Mouse (Mus musculus) MEL (cell line): Measurements from ENCODE around the gene Pvr. TPM values are rescaled to one million over a fixed set of nuclear protein-coding genes. Genes with fewer than 3 reads are reported as not detected.

ENCODE experiments used
- DNase-seq: peaks from one replicate; pipeline ENCODE4 v3.0.0; 2011; ENCODE audit warnings: low read depth, low spot score
- H3K27ac ChIP-seq: 2 replicates; pipeline ENCODE4 v1.5.1; 2012; ENCODE audit warnings: low read depth, mild to moderate bottlenecking, control low read depth, low read length, moderate library complexity; ENCODE audit not compliant: control insufficient read depth
- H3K27me3 ChIP-seq, 2 experiments: fragments of 150-350 bp in 1 of 2; sonication (generic) in 1 of 2; 2 replicates each; pipeline ENCODE4 v1.6.1; 2012; ENCODE audit warnings: low read length in 2 of 2, mild to moderate bottlenecking in 2 of 2, improper control_type of control experiment in 1 of 2, moderate library complexity in 1 of 2; ENCODE audit not compliant: insufficient read depth in 2 of 2, control insufficient read depth in 1 of 2
- H3K36me3 ChIP-seq, 2 experiments: 2 replicates each; pipeline ENCODE4 v1.6.1; 2012 to 2014; ENCODE audit warnings: low read length in 2 of 2, improper control_type of control experiment in 1 of 2, inconsistent platforms in 1 of 2, mild to moderate bottlenecking in 1 of 2; ENCODE audit not compliant: insufficient read depth in 2 of 2, control insufficient read depth in 1 of 2
- H3K4me1 ChIP-seq, 2 experiments: fragments of 150-350 bp in 1 of 2; sonication (generic) in 1 of 2; 2 replicates each; pipeline ENCODE4 v1.6.1; 2012; ENCODE audit warnings: low read length in 2 of 2, improper control_type of control experiment in 1 of 2, mild to moderate bottlenecking in 1 of 2; ENCODE audit not compliant: insufficient read depth in 2 of 2, control insufficient read depth in 1 of 2
- H3K4me3 ChIP-seq, 2 experiments: fragments of 150-350 bp in 1 of 2; sonication (generic) in 1 of 2; 2 replicates each; pipeline ENCODE4 v1.5.1; 2012; ENCODE audit warnings: low read depth in 2 of 2, low read length in 2 of 2, mild to moderate bottlenecking in 2 of 2, moderate library complexity in 2 of 2, control low read depth in 1 of 2, improper control_type of control experiment in 1 of 2; ENCODE audit not compliant: control insufficient read depth in 1 of 2, insufficient read depth in 1 of 2
- H3K79me2 ChIP-seq: 2 replicates; pipeline ENCODE4 v1.6.1; 2012; ENCODE audit warnings: mild to moderate bottlenecking, low read length, moderate library complexity; ENCODE audit not compliant: control insufficient read depth, poor library complexity, insufficient read depth
- H3K9ac ChIP-seq: 2 replicates; pipeline ENCODE4 v1.6.1; 2012; ENCODE audit warnings: low read depth, mild to moderate bottlenecking, control low read depth, low read length, moderate library complexity; ENCODE audit not compliant: control insufficient read depth, poor library complexity, severe bottlenecking
- H3K9me3 ChIP-seq: fragments of 150-350 bp; sonication (generic); replicated peaks from 2 replicates; pipeline ENCODE4 v1.6.1; 2012; ENCODE audit warnings: mild to moderate bottlenecking, low read length, improper control_type of control experiment, moderate library complexity; ENCODE audit not compliant: insufficient read depth
- CHD1 ChIP-seq: IDR thresholded peaks from 2 replicates; pipeline ENCODE4 v1.6.1; 2012; ENCODE audit warnings: low read depth, mild to moderate bottlenecking, inconsistent platforms, low read length, improper control_type of control experiment
- CTCF ChIP-seq, 3 experiments: IDR thresholded peaks in 2 of 3; conservative IDR thresholded peaks in 1 of 3; 2 replicates each; pipeline ENCODE4 v1.5.1; 2011 to 2012; ENCODE audit warnings: low read length in 3 of 3, low read depth in 2 of 3, mild to moderate bottlenecking in 2 of 3, improper control_type of control experiment in 1 of 3, inconsistent platforms in 1 of 3, mixed read lengths in 1 of 3, moderate library complexity in 1 of 3; ENCODE audit not compliant: control insufficient read depth in 1 of 3, insufficient read depth in 1 of 3, poor library complexity in 1 of 3, severe bottlenecking in 1 of 3
- E2F4 ChIP-seq: IDR thresholded peaks from 2 replicates; pipeline ENCODE4 v1.6.1; 2011; ENCODE audit warnings: low read depth, low read length, improper control_type of control experiment, borderline replicate concordance
- GABPA ChIP-seq: IDR thresholded peaks from 2 replicates; pipeline ENCODE4 v1.6.1; 2012; ENCODE audit warnings: low read depth, mild to moderate bottlenecking, inconsistent platforms, low read length, improper control_type of control experiment, moderate library complexity
- GATA1 ChIP-seq: IDR thresholded peaks from 2 replicates; pipeline ENCODE4 v1.6.1; 2011; ENCODE audit warnings: low read depth, low read length, improper control_type of control experiment
- HCFC1 ChIP-seq: IDR thresholded peaks from 2 replicates; pipeline ENCODE4 v1.6.1; 2012; ENCODE audit warnings: low read depth, mild to moderate bottlenecking, inconsistent platforms, low read length, improper control_type of control experiment, moderate library complexity
- MAFK ChIP-seq: IDR thresholded peaks from 2 replicates; pipeline ENCODE4 v1.6.1; 2011; ENCODE audit warnings: low read depth, mild to moderate bottlenecking, low read length, improper control_type of control experiment, borderline replicate concordance
- MAX ChIP-seq: IDR thresholded peaks from 2 replicates; pipeline ENCODE4 v1.6.1; 2011; ENCODE audit warnings: low read length, improper control_type of control experiment
- MAZ ChIP-seq: IDR thresholded peaks from 2 replicates; pipeline ENCODE4 v1.6.1; 2012; ENCODE audit warnings: low read depth, mild to moderate bottlenecking, inconsistent platforms, low read length, improper control_type of control experiment
- MXI1 ChIP-seq: IDR thresholded peaks from 2 replicates; pipeline ENCODE4 v1.6.1; 2011; ENCODE audit warnings: mild to moderate bottlenecking, low read depth, low read length, improper control_type of control experiment
- MYC ChIP-seq: IDR thresholded peaks from 2 replicates; pipeline ENCODE4 v1.6.1; 2011; ENCODE audit warnings: low read depth, mild to moderate bottlenecking, low read length, improper control_type of control experiment, moderate library complexity
- NRF1 ChIP-seq: IDR thresholded peaks from 2 replicates; pipeline ENCODE4 v1.6.1; 2014; ENCODE audit warnings: low read depth, mild to moderate bottlenecking, inconsistent platforms, low read length, improper control_type of control experiment, moderate library complexity; ENCODE audit not compliant: poor library complexity, insufficient read depth, severe bottlenecking
- POLR2A ChIP-seq, 2 experiments: IDR thresholded peaks; 2 replicates each; pipeline ENCODE4 v1.6.1; 2011 to 2012; ENCODE audit warnings: low read length in 2 of 2, mild to moderate bottlenecking in 2 of 2, control low read depth in 1 of 2, improper control_type of control experiment in 1 of 2, low read depth in 1 of 2, moderate library complexity in 1 of 2; ENCODE audit not compliant: control insufficient read depth in 1 of 2, insufficient read depth in 1 of 2, poor library complexity in 1 of 2
- POLR2AphosphoS2 ChIP-seq: IDR thresholded peaks from 2 replicates; pipeline ENCODE4 v1.6.1; 2011; ENCODE audit warnings: low read length, improper control_type of control experiment
- RAD21 ChIP-seq: IDR thresholded peaks from 2 replicates; pipeline ENCODE4 v1.6.1; 2011; ENCODE audit warnings: mild to moderate bottlenecking, low read depth, low read length, improper control_type of control experiment
- SIN3A ChIP-seq: IDR thresholded peaks from 2 replicates; pipeline ENCODE4 v1.6.1; 2012; ENCODE audit warnings: low read length, improper control_type of control experiment, inconsistent platforms
- SMC3 ChIP-seq: IDR thresholded peaks from 2 replicates; pipeline ENCODE4 v1.6.1; 2011; ENCODE audit warnings: low read depth, low read length, improper control_type of control experiment
- TAL1 ChIP-seq: IDR thresholded peaks from 2 replicates; pipeline ENCODE4 v1.6.1; 2012; ENCODE audit warnings: mild to moderate bottlenecking, inconsistent platforms, low read length, moderate library complexity, mixed read lengths
- UBTF ChIP-seq: IDR thresholded peaks from 2 replicates; pipeline ENCODE4 v1.6.1; 2012; ENCODE audit warnings: low read depth, mild to moderate bottlenecking, inconsistent platforms, low read length, improper control_type of control experiment, moderate library complexity, borderline replicate concordance; ENCODE audit not compliant: insufficient read depth
- USF1 ChIP-seq: IDR thresholded peaks from 2 replicates; pipeline ENCODE4 v1.6.1; 2014; ENCODE audit warnings: low read depth, mild to moderate bottlenecking, inconsistent platforms, low read length, improper control_type of control experiment, moderate library complexity
- ZC3H11A ChIP-seq: IDR thresholded peaks from 2 replicates; pipeline ENCODE4 v1.6.1; 2012; ENCODE audit warnings: low read depth, mild to moderate bottlenecking, inconsistent platforms, low read length, improper control_type of control experiment
- ZKSCAN1 ChIP-seq: IDR thresholded peaks from 2 replicates; pipeline ENCODE4 v1.6.1; 2012; ENCODE audit warnings: low read depth, mild to moderate bottlenecking, inconsistent platforms, low read length, improper control_type of control experiment, moderate library complexity
- ZMIZ1 ChIP-seq: IDR thresholded peaks from 2 replicates; pipeline ENCODE4 v1.6.1; 2012; ENCODE audit warnings: low read depth, mild to moderate bottlenecking, inconsistent platforms, low read length, improper control_type of control experiment, moderate library complexity
- polyA plus RNA-seq, 2 experiments: library from polyadenylated mRNA; stranded (reverse) in 1 of 2; unstranded in 1 of 2; fragments of >175 nt in 1 of 2; fragments of >200 nt in 1 of 2; gene quantifications; 2 replicates each; pipeline versions ENCODE4 v1.2.1 to v1.2.4; 2012; ENCODE audit warnings: low replicate concordance in 2 of 2, low read depth in 1 of 2; ENCODE audit not compliant: insufficient read length in 2 of 2, insufficient read depth in 1 of 2, missing spikeins in 1 of 2
- total RNA-seq: library from RNA; depleted of rRNA; stranded (reverse); fragments of 300-350 nt; gene quantifications from 2 replicates; pipeline ENCODE4 v1.2.3, GENCODE M21; 2012

The Pvr gene
- total and polyA plus RNA-seq, 3 experiments = not detected

DNA sequence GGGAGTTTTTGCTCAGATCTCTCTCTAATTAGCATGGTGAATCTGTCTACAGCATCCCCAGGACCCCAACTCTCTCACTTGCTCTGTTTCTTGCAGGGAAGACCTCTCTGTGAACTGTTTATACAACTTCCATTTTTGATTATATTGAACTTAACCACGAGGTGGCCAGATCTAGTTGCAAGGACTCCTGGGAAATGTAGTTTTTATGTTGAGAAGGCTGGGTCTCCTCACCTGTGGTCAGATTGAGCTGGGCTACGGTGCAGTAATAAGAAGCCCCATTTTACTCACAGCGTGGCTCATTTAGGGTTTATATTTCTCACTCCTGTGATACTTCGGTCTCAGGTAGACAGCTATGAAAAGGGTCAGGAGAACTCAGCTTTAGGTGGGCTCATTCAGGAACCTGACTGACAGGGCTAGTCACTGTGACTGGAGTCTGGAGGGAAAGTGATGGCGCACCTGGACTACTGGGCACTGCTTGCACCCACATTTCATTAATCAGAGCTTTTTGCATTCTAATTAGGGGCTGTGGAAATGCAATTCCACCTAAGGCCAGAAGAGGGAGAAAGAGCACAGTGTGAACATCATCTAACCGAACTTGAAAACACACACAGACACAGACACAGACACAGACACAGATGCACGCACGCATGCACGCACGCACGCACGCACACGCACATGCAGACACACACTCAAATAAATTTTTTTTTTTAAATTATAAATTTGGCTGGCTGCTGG lies 44.8 kb downstream of the Pvr start (continued):
- no peak for TF ChIP-seq ZMIZ1
- TF ChIP-seq TAL1 = no peak
- TF ChIP-seq MAX = peak; percentile 66
- TF ChIP-seq POLR2A (IDR thresholded peaks at IDR 0.05; ENCODE audit: control insufficient read depth in 1 of 2, insufficient read depth in 1 of 2, low read depth in 1 of 2, low read length in 2 of 2, poor library complexity in 1 of 2) = no peak
- TF ChIP-seq MYC = peak; percentile 90
- TF ChIP-seq NRF1 = 0 out of 2 replicates have a peak, but pooled peaks have one; percentile 43
- TF ChIP-seq, all 39 proteins: peak for 14

DNA sequence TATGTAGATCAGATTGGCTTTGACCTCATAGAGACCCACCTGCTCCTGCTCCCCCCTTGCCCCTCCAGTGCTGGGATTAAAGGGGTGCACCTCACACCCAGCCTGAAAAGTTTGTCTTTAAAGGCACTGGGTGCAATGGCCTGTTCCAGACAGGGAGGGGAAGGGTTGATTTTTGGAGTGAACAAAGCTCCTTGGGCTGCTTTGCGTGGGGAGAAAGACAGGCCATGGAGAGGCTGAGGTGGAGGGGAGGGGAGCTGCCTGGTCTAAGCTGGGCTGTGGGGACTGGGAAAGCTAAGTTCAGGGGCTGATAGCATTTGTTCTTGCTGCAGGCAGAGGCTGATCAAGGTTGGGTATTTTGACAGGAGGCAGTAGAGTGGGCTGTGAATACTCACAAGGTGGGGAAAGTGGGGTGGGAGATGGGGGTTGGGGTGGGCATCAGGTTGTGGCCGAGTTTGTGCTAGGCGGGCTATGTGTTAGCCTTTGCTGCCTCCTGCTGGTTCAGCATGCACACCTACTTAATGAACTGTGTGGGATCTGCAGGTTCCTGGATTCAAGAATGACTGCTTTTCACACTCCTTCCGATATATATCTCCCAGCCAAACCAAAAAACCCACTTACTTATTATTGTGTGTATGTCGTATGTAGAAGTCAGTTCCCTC lies 48.9 kb downstream of the Pvr start:
- peak overlapping the region; percentile 28 for H3K9ac ChIP-seq
- H3K36me3 ChIP-seq = peaks cover 0 to 19% of the 10 kb centered on the region in 2 experiments; a peak in 2 of 4 replicates
- no peaks in the 10 kb centered on the region for H3K9me3 ChIP-seq
- peaks cover 0 to 20% of the 10 kb centered on the region in 2 experiments for H3K4me1 ChIP-seq
- DNase-seq = peak; percentile 75
- peak overlapping the region; percentile 62 for H3K27ac ChIP-seq
- H3K4me3 ChIP-seq = peak overlapping the region; percentile 35 to 43; a peak in 3 of 4 replicates
- no peaks in the 10 kb centered on the region for H3K27me3 ChIP-seq
- H3K79me2 ChIP-seq = no peaks in the 10 kb centered on the region
- TF ChIP-seq CTCF (IDR thresholded peaks at IDR 0.05 in 2 of 3, conservative IDR thresholded peaks at IDR 0.05 in 1 of 3; ENCODE audit: control insufficient read depth in 1 of 3, insufficient read depth in 1 of 3, low read depth in 2 of 3, low read length in 3 of 3, poor library complexity in 1 of 3, severe bottlenecking in 1 of 3) (peak; percentile 57 to 84 (median 81)), MXI1 (no peak), E2F4 (no peak), POLR2AphosphoS2 (no peak), MAFK (no peak), CHD1 (no peak), UBTF (no peak), MAX (no peak), HCFC1 (0 out of 2 replicates have a peak, but pooled peaks have one; percentile 38), GABPA (no peak), ZKSCAN1 (no peak), NRF1 (no peak), RAD21 (peak; percentile 84), GATA1 (no peak), ZC3H11A (peak; percentile 83), USF1 (no peak), SMC3 (peak; percentile 74), MYC (no peak), MAZ (no peak), SIN3A (0 out of 2 replicates have a peak, but pooled peaks have one; percentile 2)
